Mouse (Mus musculus) liver, adult 2 months (tissue): ENCODE results near the gene Flrt3. TPM values are rescaled to one million over a fixed set of nuclear protein-coding genes. Genes with fewer than 3 reads are reported as not detected.

Experiments used
- DNase-seq: peaks from one replicate; pipeline ENCODE4 v3.0.0-alpha.2; 2011; ENCODE audit warnings: low read depth, low spot score; ENCODE audit errors: extremely low read depth
- H3K27ac ChIP-seq: fragments of 200-500 bp; replicated peaks from 2 replicates; pipeline ENCODE4 v1.5.1; 2012; ENCODE audit warnings: low read depth, mild to moderate bottlenecking, control low read depth, inconsistent platforms, low read length; ENCODE audit not compliant: insufficient read depth
- H3K27me3 ChIP-seq: fragments of 200-500 bp; 2 replicates; pipeline ENCODE4 v1.6.1; 2012; ENCODE audit warnings: mild to moderate bottlenecking, moderate library complexity, low read length, inconsistent platforms; ENCODE audit not compliant: control insufficient read depth, insufficient read depth
- H3K36me3 ChIP-seq: fragments of 200-500 bp; 2 replicates; pipeline ENCODE4 v1.6.1; 2012; ENCODE audit warnings: low read length, inconsistent platforms; ENCODE audit not compliant: control insufficient read depth, insufficient read depth
- H3K4me1 ChIP-seq: fragments of 200-500 bp; 2 replicates; pipeline ENCODE4 v1.6.1; 2011; ENCODE audit warnings: low read length; ENCODE audit not compliant: control insufficient read depth, insufficient read depth
- H3K4me3 ChIP-seq: fragments of 200-500 bp; 2 replicates; pipeline ENCODE4 v1.5.1; 2011; ENCODE audit warnings: low read depth, mild to moderate bottlenecking, control low read depth, low read length, moderate library complexity; ENCODE audit not compliant: insufficient read depth
- H3K79me2 ChIP-seq: fragments of 200-500 bp; 2 replicates; pipeline ENCODE4 v1.6.1; 2012; ENCODE audit warnings: inconsistent platforms, mild to moderate bottlenecking, low read length, moderate library complexity; ENCODE audit not compliant: control insufficient read depth, insufficient read depth
- H3K9ac ChIP-seq: fragments of 200-500 bp; 2 replicates; pipeline ENCODE4 v1.6.1; 2012; ENCODE audit warnings: low read depth, mild to moderate bottlenecking, control low read depth, inconsistent platforms, low read length
- CTCF ChIP-seq: fragments of 200-500 bp; IDR thresholded peaks from 2 replicates; pipeline ENCODE4 v1.5.1; 2011; ENCODE audit warnings: low read depth, low read length, control low read depth
- POLR2A ChIP-seq: fragments of 200-500 bp; IDR thresholded peaks from 2 replicates; pipeline ENCODE4 v1.6.1; 2011; ENCODE audit warnings: low read length, control low read depth; ENCODE audit not compliant: insufficient read depth; ENCODE audit errors: extremely low read depth
- WGBS: fragments of 180-500 bp; shearing (Covaris S2); methylation state at CpG from one replicate; pipeline ENCODE4 v1.1.7; 2018; 5-methylcytosine and 5-hydroxymethylcytosine counted together
- polyA plus RNA-seq: library from polyadenylated mRNA; depleted of rRNA; stranded (reverse); fragments of >200 nt; gene quantifications from 2 replicates; pipeline ENCODE4 v1.2.3, GENCODE M21; 2012
- total RNA-seq: library from RNA; depleted of rRNA; stranded (reverse); fragments of >200 nt; gene quantifications from 2 replicates; pipeline ENCODE4 v1.2.3, GENCODE M21; 2014

The Flrt3 gene
- total and polyA plus RNA-seq, 2 experiments = 0.02 to 0.46 TPM

GRCm38 (mm10) chr2:140621730-140622337 lies 49.4 kb downstream of the Flrt3 start:
- no peak for TF ChIP-seq POLR2A
- TF ChIP-seq CTCF = no peak
- DNase-seq = no peak
- WGBS = 48% methylated on average over 2 of the region's 2 CpGs

GRCm38 (mm10) chr2:140615451-140615850 lies 55.8 kb downstream of the Flrt3 start:
- WGBS = 90% methylated on average over 2 of the region's 2 CpGs
- Histone ChIP-seq H3K27ac (no peak overlapping the region), H3K9ac (no peak overlapping the region)

More at GRCm38 (mm10) chr2:140621730-140622337, 49.4 kb downstream of the Flrt3 start:
- no peak overlapping the region for H3K9ac ChIP-seq
- no peaks in the 10 kb centered on the region for H3K27me3 ChIP-seq
- no peaks in the 10 kb centered on the region for H3K36me3 ChIP-seq
- no peak overlapping the region for H3K27ac ChIP-seq
- no peaks in the 10 kb centered on the region for H3K4me1 ChIP-seq
- H3K79me2 ChIP-seq = no peaks in the 10 kb centered on the region
- H3K4me3 ChIP-seq = no peak overlapping the region

More at GRCm38 (mm10) chr2:140615451-140615850, 55.8 kb downstream of the Flrt3 start:
- H3K4me1 ChIP-seq = no peaks in the 10 kb centered on the region
- H3K36me3 ChIP-seq = no peaks in the 10 kb centered on the region
- H3K27me3 ChIP-seq = no peaks in the 10 kb centered on the region
- no peak overlapping the region for H3K4me3 ChIP-seq
- no peak for TF ChIP-seq POLR2A
- TF ChIP-seq CTCF = no peak
- no peak for DNase-seq
- no peaks in the 10 kb centered on the region for H3K79me2 ChIP-seq
